Mouse (Mus musculus) spleen, postnatal 36 days (tissue): Measurements from ENCODE around the gene Rab11fip2.

Experiments
- DNase-seq, 2 experiments: peaks; one replicate each; pipeline ENCODE4 v3.0.0; 2022; ENCODE audit warnings: low spot score in 2 of 2, mixed read lengths in 1 of 2

Gene Rab11fip2

GRCm38 (mm10) chr19:59853061-59853460, 90.4 kb downstream of the Rab11fip2 start:
- no peak for DNase-seq
